Mouse (Mus musculus) megakaryocyte, embryonic 14.5 days (primary cell): ENCODE results near the gene Kcnc3.

Source experiments
- FLI1 ChIP-seq: IDR thresholded peaks from 2 replicates; pipeline ENCODE4 v1.6.1; 2012; ENCODE audit warnings: low read length, inconsistent platforms, mixed read lengths
- GATA1 ChIP-seq: IDR thresholded peaks from 3 replicates; pipeline ENCODE4 v1.6.1; 2012; ENCODE audit warnings: mixed read lengths, low read length, inconsistent platforms, borderline replicate concordance

DNA sequence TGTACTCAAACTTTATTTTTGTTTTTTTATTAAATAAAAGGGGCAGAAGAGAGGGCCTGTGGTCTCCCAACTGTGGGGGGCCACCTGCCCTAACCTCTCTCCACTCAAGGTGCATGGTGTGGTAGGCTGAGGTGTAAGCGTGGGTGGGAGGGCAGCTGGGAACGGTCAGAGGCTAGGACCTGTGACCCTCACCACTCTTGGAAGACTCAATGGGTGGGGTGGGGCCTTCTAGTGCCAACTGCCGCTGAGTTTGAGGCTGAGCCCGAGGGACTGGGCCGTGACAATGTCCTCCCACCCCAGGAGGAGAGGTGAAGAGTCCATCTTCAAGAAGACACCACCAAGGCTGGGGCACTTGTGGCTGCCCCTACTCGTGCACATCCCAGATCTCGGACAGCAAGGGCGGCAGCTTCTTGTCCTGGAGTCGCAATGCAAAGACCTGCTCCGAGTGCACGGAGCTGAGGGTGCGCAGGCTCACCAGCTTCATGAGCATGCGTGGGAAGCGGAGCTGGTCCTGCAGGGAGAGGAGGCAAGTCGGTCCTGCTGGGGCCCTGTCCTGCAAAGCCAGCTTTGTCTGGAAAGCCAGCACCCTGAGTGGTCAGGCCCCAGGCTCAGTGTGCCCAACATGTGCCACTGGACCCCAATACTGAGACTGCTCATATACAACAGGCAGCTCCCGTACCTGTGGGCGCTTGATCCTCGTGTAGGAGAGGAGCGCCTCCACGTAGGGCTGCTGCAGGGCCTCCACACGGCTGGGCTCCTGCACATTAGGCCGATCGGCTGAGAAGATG is 40.6 kb upstream of the Kcnc3 start:
- TF ChIP-seq GATA1 (no peak), FLI1 (no peak)
